Mouse (Mus musculus) midbrain, embryonic 14.5 days (tissue): ENCODE results near the gene Gm17651. TPM values are rescaled to one million over a fixed set of nuclear protein-coding genes. Genes with fewer than 3 reads are reported as not detected.

Experiments used
- ATAC-seq: fragments of 200-750 bp; cut with Nextera tagmentation; 2 replicates; pipeline ENCODE4 v1.8.0; 2017; ENCODE audit warnings: moderate number of reproducible peaks, moderate library complexity; ENCODE audit not compliant: low FRiP score, low TSS enrichment
- DNase-seq: peaks from one replicate; pipeline ENCODE4 v3.0.0-alpha.2; 2015
- H3K27ac ChIP-seq: fragments of 300-500 bp; sonication (generic); replicated peaks from 2 replicates; pipeline ENCODE4 v1.5.1; 2014; ENCODE audit warnings: mild to moderate bottlenecking, low read depth, low read length, moderate library complexity
- H3K27me3 ChIP-seq: fragments of 300-500 bp; sonication (generic); 2 replicates; pipeline ENCODE4 v1.6.1; 2014; ENCODE audit warnings: low read length, control low read depth, mixed read lengths; ENCODE audit not compliant: control insufficient read depth, insufficient read depth
- H3K36me3 ChIP-seq: fragments of 300-500 bp; sonication (generic); 2 replicates; pipeline ENCODE4 v1.6.1; 2014; ENCODE audit warnings: low read length, control low read depth; ENCODE audit not compliant: control insufficient read depth, insufficient read depth
- H3K4me1 ChIP-seq: fragments of 300-500 bp; sonication (generic); 2 replicates; pipeline ENCODE4 v1.6.1; 2014; ENCODE audit warnings: mild to moderate bottlenecking, antibody characterized with exemption, low read length, control low read depth; ENCODE audit not compliant: control insufficient read depth, insufficient read depth
- H3K4me2 ChIP-seq: fragments of 300-500 bp; sonication (generic); 2 replicates; pipeline ENCODE4 v1.6.1; 2014; ENCODE audit warnings: mild to moderate bottlenecking, low read length, moderate library complexity
- H3K4me3 ChIP-seq: fragments of 300-500 bp; sonication (generic); replicated peaks from 2 replicates; pipeline ENCODE4 v1.5.1; 2014; ENCODE audit warnings: low read depth, low read length
- H3K9ac ChIP-seq: fragments of 300-500 bp; sonication (generic); replicated peaks from 2 replicates; pipeline ENCODE4 v1.6.1; 2014; ENCODE audit warnings: mild to moderate bottlenecking, low read length, moderate library complexity
- H3K9me3 ChIP-seq: fragments of 300-500 bp; sonication (generic); 2 replicates; pipeline ENCODE4 v1.6.1; 2016; ENCODE audit warnings: low read length, control low read depth, mixed read lengths; ENCODE audit not compliant: control insufficient read depth
- WGBS: fragments of 180-500 bp; shearing (Covaris S2); extraction: QIAGEN DNeasy Blood & Tissue Kit; methylation state at CpG from one replicate; pipeline ENCODE4 v1.1.7; 2014; 5-methylcytosine and 5-hydroxymethylcytosine counted together
- polyA plus RNA-seq: library from polyadenylated mRNA; unstranded; fragments of >200 nt; fragmentation: Nextera tagmentation; extraction: Ambion mirVana; gene quantifications from 2 replicates; pipeline ENCODE4 v1.2.1, GENCODE M21; 2014

Gm17651 gene
- polyA plus RNA-seq, 1 experiment from 2014 or later: not detected

DNA sequence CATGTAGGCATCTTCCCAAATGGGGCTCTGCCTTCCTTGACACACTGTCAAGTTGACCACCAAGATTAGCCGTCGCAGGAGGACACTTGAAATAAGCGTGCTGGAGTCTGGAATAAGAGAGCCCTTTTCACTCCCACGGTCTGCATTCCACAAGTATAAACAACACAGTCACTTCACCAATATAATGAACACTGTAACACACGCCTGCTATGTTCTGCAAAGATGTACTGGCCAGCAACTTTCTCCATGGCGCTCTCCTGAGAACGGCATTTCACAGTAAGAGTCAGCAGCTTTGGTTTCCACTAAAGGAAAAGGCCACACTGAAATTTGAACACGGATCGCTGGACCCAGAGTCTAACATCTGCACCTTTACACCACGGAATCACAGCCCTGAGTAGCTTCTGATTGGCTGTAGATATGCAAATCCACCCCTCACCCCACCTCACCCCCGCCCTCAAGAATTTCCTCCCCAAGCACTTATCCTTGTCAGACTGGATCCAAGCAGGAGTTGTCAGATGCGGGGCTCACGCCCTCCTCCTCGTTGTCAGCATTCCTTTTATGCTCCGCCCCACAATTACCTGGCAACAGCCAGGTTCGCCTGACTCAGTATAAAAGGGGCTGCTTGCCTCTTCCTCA, 9.2 kb upstream of the Gm17651 start:
- H3K9me3 ChIP-seq: no peaks in the 10 kb centered on the region
- H3K9ac ChIP-seq: no peak overlapping the region
- DNase-seq: peak; percentile 24
- H3K27me3 ChIP-seq: peaks cover 13% of the 10 kb centered on the region
- WGBS: 7% methylated on average over 16 of the region's 16 CpGs
- peak overlapping the region; percentile 11; the same call in 1 of the 2 replicates for H3K4me2 ChIP-seq
- H3K4me3 ChIP-seq: no peak overlapping the region
- H3K4me1 ChIP-seq: 0 out of 2 replicates have a peak, but pooled peaks cover 11% of the 10 kb centered on the region
- H3K36me3 ChIP-seq: no peaks in the 10 kb centered on the region
- no peak for ATAC-seq
- H3K27ac ChIP-seq: no peak overlapping the region

DNA sequence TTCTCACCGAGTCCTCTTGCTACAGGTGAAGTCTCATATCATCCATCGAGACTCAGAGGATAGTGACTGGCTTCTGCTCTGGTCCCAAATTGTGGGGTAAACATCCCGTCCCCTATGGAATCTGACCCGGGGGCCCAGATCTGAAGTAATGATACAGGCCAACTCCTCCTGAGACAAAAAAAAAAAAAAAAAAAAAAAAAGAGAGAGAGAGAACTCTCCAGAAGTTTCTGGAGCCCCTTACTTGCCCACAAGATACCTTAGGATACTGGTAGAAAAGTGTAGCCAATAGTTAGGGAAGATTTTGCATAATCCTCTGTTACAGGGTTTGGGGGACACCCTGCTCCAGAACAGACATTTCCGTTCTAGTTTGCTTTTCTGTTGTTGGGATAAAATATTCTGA, 8.1 kb upstream of the Gm17651 start:
- H3K4me2 ChIP-seq: no peak overlapping the region; the same call in 1 of the 2 replicates
- no peak overlapping the region for H3K4me3 ChIP-seq
- H3K27ac ChIP-seq: no peak overlapping the region
- no peak overlapping the region for H3K9ac ChIP-seq
- H3K9me3 ChIP-seq: no peaks in the 10 kb centered on the region
- no peaks in the 10 kb centered on the region for H3K36me3 ChIP-seq
- H3K4me1 ChIP-seq: 0 out of 2 replicates have a peak, but pooled peaks cover 11% of the 10 kb centered on the region
- ATAC-seq (no peak), DNase-seq (no peak)
- 22% methylated on average over 5 of the region's 5 CpGs for WGBS
- peaks cover 13% of the 10 kb centered on the region for H3K27me3 ChIP-seq

DNA sequence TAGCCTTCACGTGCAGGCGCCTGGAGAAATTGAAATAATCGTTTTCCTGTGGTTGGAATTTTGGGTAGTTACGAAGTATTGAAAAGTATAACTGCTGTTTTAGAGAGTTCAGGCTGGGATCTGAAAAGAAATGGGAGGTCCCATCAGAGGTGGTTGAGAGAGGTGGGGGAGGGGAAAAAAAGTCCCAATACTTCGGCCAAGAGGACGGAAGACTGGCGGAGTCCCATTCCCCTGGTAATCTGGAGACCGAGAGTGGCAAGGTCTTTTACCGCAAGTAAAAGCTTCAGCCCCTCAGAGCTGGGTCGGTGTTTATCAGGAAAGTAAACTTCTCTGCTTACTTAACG, 7.6 kb upstream of the Gm17651 start:
- Histone ChIP-seq H3K27me3 (peaks cover 13% of the 10 kb centered on the region), H3K36me3 (no peaks in the 10 kb centered on the region), H3K9me3 (no peaks in the 10 kb centered on the region), H3K4me2 (peak overlapping the region; percentile 67), H3K27ac (no peak overlapping the region), H3K4me1 (0 out of 2 replicates have a peak, but pooled peaks cover 11% of the 10 kb centered on the region), H3K4me3 (peak overlapping the region; percentile 34; the same call in 1 of the 2 replicates), H3K9ac (no peak overlapping the region)
- ATAC-seq (no peak), DNase-seq (peak; percentile 8)
- 2% methylated on average over 11 of the region's 11 CpGs for WGBS

- Histone ChIP-seq H3K9ac (peak overlapping the region; percentile 47; the same call in 1 of the 2 replicates), H3K4me3 (peak overlapping the region; percentile 34), H3K27me3 (peaks cover 13% of the 10 kb centered on the region), H3K9me3 (no peaks in the 10 kb centered on the region), H3K4me2 (peak overlapping the region; percentile 67), H3K4me1 (0 out of 2 replicates have a peak, but pooled peaks cover 11% of the 10 kb centered on the region), H3K27ac (no peak overlapping the region), H3K36me3 (no peaks in the 10 kb centered on the region)
- WGBS: 1% methylated on average over 33 of the region's 33 CpGs
- DNase-seq (peak; percentile 90), ATAC-seq (no peak)
These were observed 7.0 kb upstream of the Gm17651 start for GRCm38 (mm10) chr3:97681321-97682158.

GRCm38 (mm10) chr3:97680631-97681320, 6.3 kb upstream of the Gm17651 start:
- Histone ChIP-seq H3K4me1 (0 out of 2 replicates have a peak, but pooled peaks cover 11% of the 10 kb centered on the region), H3K27me3 (peaks cover 13% of the 10 kb centered on the region), H3K9me3 (no peaks in the 10 kb centered on the region), H3K4me3 (peak overlapping the region; percentile 34), H3K9ac (peak overlapping the region; percentile 47; the same call in 1 of the 2 replicates), H3K27ac (no peak overlapping the region), H3K4me2 (peak overlapping the region; percentile 67), H3K36me3 (no peaks in the 10 kb centered on the region)
- ATAC-seq: peak; percentile 73
- peak; percentile 77 for DNase-seq
- 2% methylated on average over 28 of the region's 28 CpGs for WGBS

- H3K4me2 ChIP-seq: no peak overlapping the region
- no peak for DNase-seq
- 90% methylated on average over 3 of the region's 3 CpGs for WGBS
These were observed 3.9 kb upstream of the Gm17651 start for GRCm38 (mm10) chr3:97678416-97678815.

GRCm38 (mm10) chr3:97676126-97676525, 1.6 kb upstream of the Gm17651 start:
- no peak for ATAC-seq
- Histone ChIP-seq H3K9me3 (no peaks in the 10 kb centered on the region), H3K9ac (no peak overlapping the region), H3K4me1 (0 out of 2 replicates have a peak, but pooled peaks cover 5% of the 10 kb centered on the region), H3K27me3 (no peaks in the 10 kb centered on the region), H3K27ac (no peak overlapping the region), H3K4me3 (no peak overlapping the region), H3K36me3 (no peaks in the 10 kb centered on the region), H3K4me2 (no peak overlapping the region)
- 93% methylated on average over 3 of the region's 3 CpGs for WGBS
- DNase-seq: no peak

More at GRCm38 (mm10) chr3:97678416-97678815, 3.9 kb upstream of the Gm17651 start:
- H3K9me3 ChIP-seq: no peaks in the 10 kb centered on the region
- H3K27me3 ChIP-seq: peaks cover 10% of the 10 kb centered on the region
- H3K9ac ChIP-seq: no peak overlapping the region
- H3K36me3 ChIP-seq: no peaks in the 10 kb centered on the region
- H3K4me1 ChIP-seq: 0 out of 2 replicates have a peak, but pooled peaks cover 11% of the 10 kb centered on the region
- H3K4me3 ChIP-seq: no peak overlapping the region
- H3K27ac ChIP-seq: no peak overlapping the region
- ATAC-seq: no peak

DNA sequence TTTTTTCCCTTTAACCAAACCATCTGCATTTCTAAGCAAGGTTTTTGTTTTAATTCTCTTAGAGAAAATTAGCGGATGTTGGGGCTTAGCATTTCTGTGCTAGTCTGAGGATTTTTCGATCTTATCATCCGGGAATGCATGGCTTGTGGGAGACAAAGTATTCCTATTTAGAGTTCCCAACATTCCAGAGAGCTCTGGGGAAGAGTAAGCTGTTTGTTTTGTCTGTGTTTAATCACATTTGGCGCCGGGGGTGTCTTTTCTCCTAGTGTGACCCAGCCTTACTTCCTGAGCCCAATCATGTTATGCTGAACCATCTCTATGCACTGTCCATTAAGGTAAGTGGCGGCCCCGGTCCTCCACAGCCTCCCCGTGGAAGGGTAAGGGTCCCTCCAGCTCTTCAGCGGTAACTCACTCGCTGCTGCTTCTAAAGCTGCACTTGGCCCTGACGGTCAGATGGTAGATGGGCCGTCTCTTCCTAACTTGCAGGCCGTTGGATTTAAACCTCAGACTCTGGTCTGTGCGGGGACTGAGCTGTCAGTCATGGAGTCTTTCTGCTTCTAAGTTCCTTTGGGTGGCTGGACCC, 7.3 kb downstream of the Gm17651 start:
- DNase-seq (no peak), ATAC-seq (no peak)
- peaks cover 67% of the 10 kb centered on the region for H3K36me3 ChIP-seq
- no peak overlapping the region for H3K9ac ChIP-seq
- no peak overlapping the region for H3K27ac ChIP-seq
- no peaks in the 10 kb centered on the region for H3K27me3 ChIP-seq
- WGBS: 85% methylated on average over 14 of the region's 14 CpGs
- no peak overlapping the region for H3K4me3 ChIP-seq
- no peak overlapping the region for H3K4me2 ChIP-seq
- H3K4me1 ChIP-seq: no peaks in the 10 kb centered on the region
- no peaks in the 10 kb centered on the region for H3K9me3 ChIP-seq
